Mouse (Mus musculus): ENCODE measurements around the gene Ddah2. TPM values are rescaled to one million over a fixed set of nuclear protein-coding genes. Genes with fewer than 3 reads are reported as not detected.

Gene Ddah2
- total RNA-seq, 1 experiment from 2014 or later, result 21.3 TPM

- ATAC-seq (replicated peaks; ENCODE audit: low read depth, poor library complexity, severe bottlenecking), result peak; percentile 65
Measured at GRCm38 (mm10) chr17:35074097-35074496, 15.3 kb downstream of the Ddah2 start.

- ATAC-seq (replicated peaks; ENCODE audit: low read depth, poor library complexity, severe bottlenecking), result no peak
Measured at GRCm38 (mm10) chr17:35076507-35077176, 17.8 kb downstream of the Ddah2 start, which contains the start of gene Ly6g6e. Gene Ly6g6e (plus strand): TSS chr17:35076902.

- no peak for ATAC-seq (replicated peaks; ENCODE audit: low read depth, poor library complexity, severe bottlenecking)
Measured at GRCm38 (mm10) chr17:35077285-35077684, 18.4 kb downstream of the Ddah2 start.

GRCm38 (mm10) chr17:35077786-35078233 lies 19.0 kb downstream of the Ddah2 start, which contains the start of gene Ly6g6d:
Gene Ly6g6d (minus strand): TSS chr17:35078065.
- peak; percentile 16; the same call in 1 of the 2 replicates for ATAC-seq (replicated peaks; ENCODE audit: low read depth, poor library complexity, severe bottlenecking)

GRCm38 (mm10) chr17:35079778-35080177 lies 20.9 kb downstream of the Ddah2 start:
- ATAC-seq (replicated peaks; ENCODE audit: low read depth, poor library complexity, severe bottlenecking), result peak; percentile 80

GRCm38 (mm10) chr17:35080248-35080647 lies 21.4 kb downstream of the Ddah2 start:
- peak; percentile 9; the same call in 1 of the 2 replicates for ATAC-seq (replicated peaks; ENCODE audit: low read depth, poor library complexity, severe bottlenecking)

- no peak for ATAC-seq (replicated peaks; ENCODE audit: low read depth, poor library complexity, severe bottlenecking)
Measured at GRCm38 (mm10) chr17:35080710-35081109, 21.9 kb downstream of the Ddah2 start.

GRCm38 (mm10) chr17:35082841-35083576 lies 24.2 kb downstream of the Ddah2 start:
- ATAC-seq (replicated peaks; ENCODE audit: low read depth, poor library complexity, severe bottlenecking), result no peak

- no peak for ATAC-seq (replicated peaks; ENCODE audit: low read depth, poor library complexity, severe bottlenecking)
Measured at GRCm38 (mm10) chr17:35083929-35084497, 25.2 kb downstream of the Ddah2 start.

- ATAC-seq (replicated peaks; ENCODE audit: low read depth, poor library complexity, severe bottlenecking), result no peak
Measured at GRCm38 (mm10) chr17:35085208-35085865, 26.5 kb downstream of the Ddah2 start, which contains the start of gene Ly6g6f. Gene Ly6g6f (minus strand): TSS chr17:35085610.

GRCm38 (mm10) chr17:35088151-35088550 lies 29.3 kb downstream of the Ddah2 start:
- no peak for ATAC-seq (replicated peaks; ENCODE audit: low read depth, poor library complexity, severe bottlenecking)

GRCm38 (mm10) chr17:35088825-35089644 lies 30.2 kb downstream of the Ddah2 start, which contains the start of gene Abhd16a:
Gene Abhd16a (plus strand): TSS chr17:35089263.
- ATAC-seq (replicated peaks; ENCODE audit: low read depth, poor library complexity, severe bottlenecking), result peak; percentile 94

- peak; percentile 16; the same call in 1 of the 2 replicates for ATAC-seq (replicated peaks; ENCODE audit: low read depth, poor library complexity, severe bottlenecking)
Measured at GRCm38 (mm10) chr17:35090166-35090932, 31.5 kb downstream of the Ddah2 start.

- no peak for ATAC-seq (replicated peaks; ENCODE audit: low read depth, poor library complexity, severe bottlenecking)
Measured at GRCm38 (mm10) chr17:35092403-35093198, 33.8 kb downstream of the Ddah2 start.

GRCm38 (mm10) chr17:35094475-35095365 lies 35.9 kb downstream of the Ddah2 start:
- ATAC-seq (replicated peaks; ENCODE audit: low read depth, poor library complexity, severe bottlenecking), result no peak

- ATAC-seq (replicated peaks; ENCODE audit: low read depth, poor library complexity, severe bottlenecking), result no peak
Measured at GRCm38 (mm10) chr17:35096597-35096996, 37.8 kb downstream of the Ddah2 start.

- ATAC-seq (replicated peaks; ENCODE audit: low read depth, poor library complexity, severe bottlenecking), result no peak
Measured at GRCm38 (mm10) chr17:35097164-35097655, 38.4 kb downstream of the Ddah2 start.
